Mouse (Mus musculus) forebrain, embryonic 16.5 days (tissue): ENCODE results near the gene Rreb1. TPM values are rescaled to one million over a fixed set of nuclear protein-coding genes. Genes with fewer than 3 reads are reported as not detected.

Experiments used
- ATAC-seq: fragments of 200-750 bp; cut with Nextera tagmentation; 2 replicates; pipeline ENCODE4 v1.8.0; 2017; ENCODE audit warnings: mild to moderate bottlenecking, moderate library complexity
- H3K27ac ChIP-seq: fragments of 300-500 bp; sonication (generic); 2 replicates; pipeline ENCODE4 v1.5.1; 2014; ENCODE audit warnings: low read length, control low read depth
- H3K27me3 ChIP-seq: fragments of 300-500 bp; sonication (generic); replicated peaks from 2 replicates; pipeline ENCODE4 v1.6.1; 2014; ENCODE audit warnings: low read length; ENCODE audit not compliant: control insufficient read depth, insufficient read depth
- H3K36me3 ChIP-seq: fragments of 300-500 bp; sonication (generic); 2 replicates; pipeline ENCODE4 v1.6.1; 2014; ENCODE audit not compliant: control insufficient read depth, insufficient read depth
- H3K4me1 ChIP-seq: fragments of 300-500 bp; sonication (generic); replicated peaks from 2 replicates; pipeline ENCODE4 v1.6.1; 2014; ENCODE audit warnings: low read length; ENCODE audit not compliant: control insufficient read depth, insufficient read depth
- H3K4me2 ChIP-seq: fragments of 300-500 bp; sonication (generic); 2 replicates; pipeline ENCODE4 v1.6.1; 2014; ENCODE audit warnings: mild to moderate bottlenecking, low read length, control low read depth
- H3K4me3 ChIP-seq: fragments of 300-500 bp; sonication (generic); replicated peaks from 2 replicates; pipeline ENCODE4 v1.5.1; 2014; ENCODE audit warnings: mild to moderate bottlenecking, low read length, control low read depth
- H3K9ac ChIP-seq: fragments of 300-500 bp; sonication (generic); replicated peaks from 2 replicates; pipeline ENCODE4 v1.6.1; 2014; ENCODE audit warnings: low read depth, low read length, control low read depth
- H3K9me3 ChIP-seq: fragments of 300-500 bp; sonication (generic); 2 replicates; pipeline ENCODE4 v1.6.1; 2016; ENCODE audit warnings: low read length; ENCODE audit not compliant: control insufficient read depth
- WGBS: fragments of 180-500 bp; shearing (Covaris S2); extraction: QIAGEN DNeasy Blood & Tissue Kit; methylation state at CpG from one replicate; pipeline ENCODE4 v1.1.7; 2014; 5-methylcytosine and 5-hydroxymethylcytosine counted together
- polyA plus RNA-seq: library from polyadenylated mRNA; unstranded; fragments of >200 nt; fragmentation: Nextera tagmentation; extraction: Ambion mirVana; gene quantifications from 2 replicates; pipeline ENCODE4 v1.2.1, GENCODE M21; 2015

Rreb1 gene
- polyA plus RNA-seq, 1 experiment from 2014 or later: 2.1 TPM

GRCm38 (mm10) chr13:37930621-37931020, 152.4 kb downstream of the Rreb1 start:
- H3K9me3 ChIP-seq: no peaks in the 10 kb centered on the region
- WGBS: 88% methylated on average over 23 of the region's 23 CpGs
- no peak overlapping the region for H3K4me3 ChIP-seq
- no peaks in the 10 kb centered on the region for H3K4me1 ChIP-seq
- H3K27me3 ChIP-seq: no peaks in the 10 kb centered on the region
- no peak overlapping the region for H3K27ac ChIP-seq
- H3K4me2 ChIP-seq: no peak overlapping the region
- no peak for ATAC-seq
- H3K9ac ChIP-seq: no peak overlapping the region
- no peaks in the 10 kb centered on the region for H3K36me3 ChIP-seq

GRCm38 (mm10) chr13:37931210-37931922, 153.2 kb downstream of the Rreb1 start:
- Histone ChIP-seq H3K27ac (no peak overlapping the region), H3K4me2 (no peak overlapping the region), H3K9ac (no peak overlapping the region), H3K9me3 (no peaks in the 10 kb centered on the region), H3K4me3 (no peak overlapping the region), H3K27me3 (no peaks in the 10 kb centered on the region), H3K36me3 (no peaks in the 10 kb centered on the region), H3K4me1 (no peaks in the 10 kb centered on the region)
- WGBS: 67% methylated on average over 27 of the region's 27 CpGs
- no peak for ATAC-seq

GRCm38 (mm10) chr13:37934075-37934474, 155.9 kb downstream of the Rreb1 start:
- 82% methylated on average over 4 of the region's 4 CpGs for WGBS
- H3K9ac ChIP-seq: no peak overlapping the region
- no peak for ATAC-seq
- H3K4me2 ChIP-seq: no peak overlapping the region
- H3K9me3 ChIP-seq: peaks cover 2% of the 10 kb centered on the region; the same call in 1 of the 2 replicates
- no peaks in the 10 kb centered on the region for H3K36me3 ChIP-seq
- no peak overlapping the region for H3K4me3 ChIP-seq
- H3K27me3 ChIP-seq: no peaks in the 10 kb centered on the region
- no peak overlapping the region for H3K27ac ChIP-seq
- H3K4me1 ChIP-seq: no peaks in the 10 kb centered on the region

- Histone ChIP-seq H3K4me1 (no peaks in the 10 kb centered on the region), H3K27ac (no peak overlapping the region), H3K27me3 (no peaks in the 10 kb centered on the region), H3K9me3 (peaks cover 5% of the 10 kb centered on the region; the same call in 1 of the 2 replicates), H3K4me3 (no peak overlapping the region), H3K9ac (no peak overlapping the region), H3K4me2 (no peak overlapping the region), H3K36me3 (no peaks in the 10 kb centered on the region)
- ATAC-seq: no peak
- 71% methylated on average over 8 of the region's 8 CpGs for WGBS
Observed at GRCm38 (mm10) chr13:37934920-37935319, 156.7 kb downstream of the Rreb1 start.

GRCm38 (mm10) chr13:37936351-37936750, 158.2 kb downstream of the Rreb1 start:
- H3K9ac ChIP-seq: no peak overlapping the region
- H3K27ac ChIP-seq: no peak overlapping the region
- no peak overlapping the region for H3K4me3 ChIP-seq
- H3K4me1 ChIP-seq: no peaks in the 10 kb centered on the region
- 71% methylated on average over 3 of the region's 3 CpGs for WGBS
- no peaks in the 10 kb centered on the region for H3K27me3 ChIP-seq
- ATAC-seq: no peak
- no peaks in the 10 kb centered on the region for H3K36me3 ChIP-seq
- no peak overlapping the region for H3K4me2 ChIP-seq
- peaks cover 5% of the 10 kb centered on the region; the same call in 1 of the 2 replicates for H3K9me3 ChIP-seq

GRCm38 (mm10) chr13:37940167-37940566, 162.0 kb downstream of the Rreb1 start:
- no peak overlapping the region for H3K4me2 ChIP-seq
- no peaks in the 10 kb centered on the region for H3K36me3 ChIP-seq
- H3K27ac ChIP-seq: no peak overlapping the region
- H3K9ac ChIP-seq: no peak overlapping the region
- WGBS: 89% methylated on average over 2 of the region's 2 CpGs
- no peak for ATAC-seq
- H3K4me3 ChIP-seq: no peak overlapping the region
- peaks cover 5% of the 10 kb centered on the region; the same call in 1 of the 2 replicates for H3K9me3 ChIP-seq
- H3K4me1 ChIP-seq: no peaks in the 10 kb centered on the region
- no peaks in the 10 kb centered on the region for H3K27me3 ChIP-seq

- 68% methylated on average over 5 of the region's 5 CpGs for WGBS
- H3K27me3 ChIP-seq: no peaks in the 10 kb centered on the region
- H3K9ac ChIP-seq: no peak overlapping the region
- H3K4me3 ChIP-seq: no peak overlapping the region
- peaks cover 5% of the 10 kb centered on the region; the same call in 1 of the 2 replicates for H3K9me3 ChIP-seq
- no peaks in the 10 kb centered on the region for H3K36me3 ChIP-seq
- H3K4me1 ChIP-seq: no peaks in the 10 kb centered on the region
- no peak overlapping the region for H3K4me2 ChIP-seq
- no peak for ATAC-seq
- H3K27ac ChIP-seq: no peak overlapping the region
Observed at GRCm38 (mm10) chr13:37940649-37941048, 162.4 kb downstream of the Rreb1 start.

- no peak overlapping the region for H3K9ac ChIP-seq
- H3K27ac ChIP-seq: no peak overlapping the region
- no peaks in the 10 kb centered on the region for H3K36me3 ChIP-seq
- ATAC-seq: no peak
- H3K4me2 ChIP-seq: no peak overlapping the region
- whole genome bisulfite sequencing: 79% methylated on average over 5 of the region's 5 CpGs
- H3K9me3 ChIP-seq: peaks cover 5% of the 10 kb centered on the region; the same call in 1 of the 2 replicates
- H3K27me3 ChIP-seq: no peaks in the 10 kb centered on the region
- no peak overlapping the region for H3K4me3 ChIP-seq
- no peaks in the 10 kb centered on the region for H3K4me1 ChIP-seq
Observed at GRCm38 (mm10) chr13:37941138-37941645, 163.0 kb downstream of the Rreb1 start.

GRCm38 (mm10) chr13:37941950-37942886, 164.0 kb downstream of the Rreb1 start:
- Histone ChIP-seq H3K9me3 (peaks cover 5% of the 10 kb centered on the region; the same call in 1 of the 2 replicates), H3K36me3 (no peaks in the 10 kb centered on the region), H3K27ac (no peak overlapping the region), H3K4me2 (no peak overlapping the region), H3K27me3 (no peaks in the 10 kb centered on the region), H3K4me3 (no peak overlapping the region), H3K4me1 (no peaks in the 10 kb centered on the region), H3K9ac (no peak overlapping the region)
- no peak for ATAC-seq
- WGBS: 52% methylated on average over 17 of the region's 17 CpGs
